Mouse (Mus musculus) thymus, adult 2 months (tissue): Measurements from ENCODE around the gene Cdc25b.

Source experiments
- CTCF ChIP-seq: fragments of 200-500 bp; IDR thresholded peaks from 2 replicates; pipeline ENCODE4 v1.5.1; 2012; ENCODE audit warnings: mild to moderate bottlenecking, control low read depth, low read length, moderate library complexity, borderline replicate concordance; ENCODE audit not compliant: control insufficient read depth, poor library complexity, insufficient read depth; ENCODE audit errors: extremely low read depth
- POLR2A ChIP-seq: fragments of 200-500 bp; IDR thresholded peaks from 2 replicates; pipeline ENCODE4 v1.6.1; 2012; ENCODE audit warnings: mild to moderate bottlenecking, low read length, control low read depth, moderate library complexity; ENCODE audit not compliant: control insufficient read depth, poor library complexity, insufficient read depth; ENCODE audit errors: extremely low read depth

GRCm38 (mm10) chr2:131145121-131145520, 41.6 kb upstream of the Cdc25b start:
- TF ChIP-seq POLR2A (no peak), CTCF (no peak)
